Mouse (Mus musculus) thymus, adult 2 months (tissue): ENCODE data around the gene AC131692.1.
A peak's percentile ranks its signal among the peaks of the same experiment; 100 is the strongest.

ENCODE experiments used
- CTCF ChIP-seq: fragments of 200-500 bp; IDR thresholded peaks from 2 replicates; pipeline ENCODE4 v1.5.1; 2012; ENCODE audit warnings: mild to moderate bottlenecking, control low read depth, low read length, moderate library complexity, borderline replicate concordance; ENCODE audit not compliant: control insufficient read depth, poor library complexity, insufficient read depth; ENCODE audit errors: extremely low read depth
- POLR2A ChIP-seq: fragments of 200-500 bp; IDR thresholded peaks from 2 replicates; pipeline ENCODE4 v1.6.1; 2012; ENCODE audit warnings: mild to moderate bottlenecking, low read length, control low read depth, moderate library complexity; ENCODE audit not compliant: control insufficient read depth, poor library complexity, insufficient read depth; ENCODE audit errors: extremely low read depth

GRCm38 (mm10) chr19:6140678-6141393, 46.6 kb downstream of the AC131692.1 start, which contains the start of gene Batf2:
- TF ChIP-seq CTCF (peak; percentile 83), POLR2A (peak; percentile 25; the same call in 1 of the 2 replicates)
